Mouse (Mus musculus): ENCODE data around the gene Abcc2. TPM values are rescaled to one million over a fixed set of nuclear protein-coding genes. Genes with fewer than 3 reads are reported as not detected.

The Abcc2 gene
- polyA plus RNA-seq, 1 experiment, result not detected

- Histone ChIP-seq H3K4me3 (ENCODE audit: insufficient read depth, poor library complexity, severe bottlenecking) (no peak overlapping the region), H3K79me2 (ENCODE audit: control insufficient read depth, insufficient read depth) (no peaks in the 10 kb centered on the region), H3K36me3 (ENCODE audit: control insufficient read depth, insufficient read depth) (no peaks in the 10 kb centered on the region), H3ac (ENCODE audit: control insufficient read depth, insufficient read length, low read depth) (no peak overlapping the region), H3K27me3 (ENCODE audit: control insufficient read depth, insufficient read depth, insufficient read length) (peaks cover 35% of the 10 kb centered on the region), H3K79me3 (ENCODE audit: low read depth) (no peaks in the 10 kb centered on the region)
- TF ChIP-seq MYOD1 (IDR thresholded peaks at IDR 0.05; ENCODE audit: control insufficient read depth, insufficient read length, low read depth), result no peak
- TF ChIP-seq USF1 (IDR thresholded peaks at IDR 0.05; ENCODE audit: low read depth), result no peak
- TF ChIP-seq FOSL1 (IDR thresholded peaks at IDR 0.05; ENCODE audit: insufficient read depth, low read length, poor library complexity, severe bottlenecking), result no peak
- no peak for TF ChIP-seq MYOG (IDR thresholded peaks at IDR 0.05; ENCODE audit: control insufficient read depth, extremely low read depth, insufficient read length)
- no peak for TF ChIP-seq CEBPB (IDR thresholded peaks at IDR 0.05; ENCODE audit: low read depth)
- no peak for TF ChIP-seq CTCF (IDR thresholded peaks at IDR 0.05; ENCODE audit: control insufficient read depth, insufficient read depth, insufficient read length)
- TF ChIP-seq MAX (IDR thresholded peaks at IDR 0.05), result no peak
Measured at GRCm38 (mm10) chr19:43795511-43795910, 13.5 kb downstream of the Abcc2 start.

GRCm38 (mm10) chr19:43797216-43797615, 15.2 kb downstream of the Abcc2 start:
- H3K27me3 ChIP-seq (ENCODE audit: control insufficient read depth, insufficient read depth, insufficient read length), result peaks cover 37% of the 10 kb centered on the region
- H3K4me3 ChIP-seq (ENCODE audit: insufficient read depth, poor library complexity, severe bottlenecking), result no peak overlapping the region
- H3K79me3 ChIP-seq (ENCODE audit: low read depth), result no peaks in the 10 kb centered on the region
- H3K79me2 ChIP-seq (ENCODE audit: control insufficient read depth, insufficient read depth), result no peaks in the 10 kb centered on the region
- H3K36me3 ChIP-seq (ENCODE audit: control insufficient read depth, insufficient read depth), result no peaks in the 10 kb centered on the region
- no peak overlapping the region for H3ac ChIP-seq (ENCODE audit: control insufficient read depth, insufficient read length, low read depth)
- TF ChIP-seq MYOG (IDR thresholded peaks at IDR 0.05; ENCODE audit: control insufficient read depth, extremely low read depth, insufficient read length) (no peak), CTCF (IDR thresholded peaks at IDR 0.05; ENCODE audit: control insufficient read depth, insufficient read depth, insufficient read length) (no peak), MYOD1 (IDR thresholded peaks at IDR 0.05; ENCODE audit: control insufficient read depth, insufficient read length, low read depth) (no peak), MAX (IDR thresholded peaks at IDR 0.05) (no peak)

- no peak overlapping the region for H3ac ChIP-seq (ENCODE audit: control insufficient read depth, insufficient read length, low read depth)
- H3K79me2 ChIP-seq (ENCODE audit: control insufficient read depth, insufficient read depth), result no peaks in the 10 kb centered on the region
- H3K27me3 ChIP-seq (ENCODE audit: control insufficient read depth, insufficient read depth, insufficient read length), result peaks cover 46% of the 10 kb centered on the region
- no peak for TF ChIP-seq MAX (IDR thresholded peaks at IDR 0.05)
- no peak for TF ChIP-seq CEBPB (IDR thresholded peaks at IDR 0.05; ENCODE audit: low read depth)
- TF ChIP-seq MYOG (IDR thresholded peaks at IDR 0.05; ENCODE audit: control insufficient read depth, extremely low read depth, insufficient read length), result no peak
- TF ChIP-seq CTCF (IDR thresholded peaks at IDR 0.05; ENCODE audit: control insufficient read depth, insufficient read depth, insufficient read length), result no peak
- TF ChIP-seq FOSL1 (IDR thresholded peaks at IDR 0.05; ENCODE audit: insufficient read depth, low read length, poor library complexity, severe bottlenecking), result no peak
- TF ChIP-seq MYOD1 (IDR thresholded peaks at IDR 0.05; ENCODE audit: control insufficient read depth, insufficient read length, low read depth), result no peak
- no peak for TF ChIP-seq USF1 (IDR thresholded peaks at IDR 0.05; ENCODE audit: low read depth)
- H3K79me3 ChIP-seq (ENCODE audit: low read depth), result no peaks in the 10 kb centered on the region
- no peaks in the 10 kb centered on the region for H3K36me3 ChIP-seq (ENCODE audit: control insufficient read depth, insufficient read depth)
- H3K4me3 ChIP-seq (ENCODE audit: insufficient read depth, poor library complexity, severe bottlenecking), result no peak overlapping the region
Measured at GRCm38 (mm10) chr19:43801427-43802051, 19.5 kb downstream of the Abcc2 start.

- TF ChIP-seq CEBPB (IDR thresholded peaks at IDR 0.05; ENCODE audit: low read depth), result no peak
- no peak for TF ChIP-seq USF1 (IDR thresholded peaks at IDR 0.05; ENCODE audit: low read depth)
- no peak for TF ChIP-seq CTCF (IDR thresholded peaks at IDR 0.05; ENCODE audit: control insufficient read depth, insufficient read depth, insufficient read length)
- no peak for TF ChIP-seq MAX (IDR thresholded peaks at IDR 0.05)
- no peak for TF ChIP-seq MYOG (IDR thresholded peaks at IDR 0.05; ENCODE audit: control insufficient read depth, extremely low read depth, insufficient read length)
- no peak for TF ChIP-seq MYOD1 (IDR thresholded peaks at IDR 0.05; ENCODE audit: control insufficient read depth, insufficient read length, low read depth)
- TF ChIP-seq FOSL1 (IDR thresholded peaks at IDR 0.05; ENCODE audit: insufficient read depth, low read length, poor library complexity, severe bottlenecking), result no peak
- Histone ChIP-seq H3K36me3 (ENCODE audit: control insufficient read depth, insufficient read depth) (no peaks in the 10 kb centered on the region), H3K79me2 (ENCODE audit: control insufficient read depth, insufficient read depth) (no peaks in the 10 kb centered on the region), H3K79me3 (ENCODE audit: low read depth) (no peaks in the 10 kb centered on the region), H3K27me3 (ENCODE audit: control insufficient read depth, insufficient read depth, insufficient read length) (peaks cover 51% of the 10 kb centered on the region), H3K4me3 (ENCODE audit: insufficient read depth, poor library complexity, severe bottlenecking) (no peak overlapping the region), H3ac (ENCODE audit: control insufficient read depth, insufficient read length, low read depth) (no peak overlapping the region)
Measured at GRCm38 (mm10) chr19:43803866-43804265, 21.9 kb downstream of the Abcc2 start.

GRCm38 (mm10) chr19:43809331-43809730, 27.3 kb downstream of the Abcc2 start:
- H3K36me3 ChIP-seq (ENCODE audit: control insufficient read depth, insufficient read depth), result no peaks in the 10 kb centered on the region

More at GRCm38 (mm10) chr19:43809331-43809730, 27.3 kb downstream of the Abcc2 start:
- Histone ChIP-seq H3ac (ENCODE audit: control insufficient read depth, insufficient read length, low read depth) (no peak overlapping the region), H3K79me2 (ENCODE audit: control insufficient read depth, insufficient read depth) (no peaks in the 10 kb centered on the region), H3K4me3 (ENCODE audit: insufficient read depth, poor library complexity, severe bottlenecking) (no peak overlapping the region), H3K27me3 (ENCODE audit: control insufficient read depth, insufficient read depth, insufficient read length) (peaks cover 44% of the 10 kb centered on the region), H3K79me3 (ENCODE audit: low read depth) (no peaks in the 10 kb centered on the region)
- TF ChIP-seq CEBPB (IDR thresholded peaks at IDR 0.05; ENCODE audit: low read depth) (no peak), USF1 (IDR thresholded peaks at IDR 0.05; ENCODE audit: low read depth) (no peak), MYOG (IDR thresholded peaks at IDR 0.05; ENCODE audit: control insufficient read depth, extremely low read depth, insufficient read length) (no peak), MYOD1 (IDR thresholded peaks at IDR 0.05; ENCODE audit: control insufficient read depth, insufficient read length, low read depth) (no peak), CTCF (IDR thresholded peaks at IDR 0.05; ENCODE audit: control insufficient read depth, insufficient read depth, insufficient read length) (no peak), MAX (IDR thresholded peaks at IDR 0.05) (no peak), FOSL1 (IDR thresholded peaks at IDR 0.05; ENCODE audit: insufficient read depth, low read length, poor library complexity, severe bottlenecking) (no peak)
